Mouse (Mus musculus) retina, embryonic 14.5 days (tissue): ENCODE results near the gene Rap1gap2.
A peak's percentile ranks its signal among the peaks of the same experiment; 100 is the strongest.

Experiments used
- DNase-seq: peaks from one replicate; pipeline ENCODE4 v3.0.0-alpha.2; 2015; ENCODE audit warnings: low spot score

Rap1gap2 gene

GRCm38 (mm10) chr11:74502485-74502884 is 108.2 kb downstream of the Rap1gap2 start:
- DNase-seq: no peak

GRCm38 (mm10) chr11:74501989-74502388 is 108.7 kb downstream of the Rap1gap2 start:
- no peak for DNase-seq

GRCm38 (mm10) chr11:74501061-74501460 is 109.7 kb downstream of the Rap1gap2 start:
- DNase-seq: no peak

GRCm38 (mm10) chr11:74499521-74500099 is 111.1 kb downstream of the Rap1gap2 start:
- no peak for DNase-seq

- peak; percentile 35 for DNase-seq
Measured at GRCm38 (mm10) chr11:74499058-74499457, 111.7 kb downstream of the Rap1gap2 start.

- no peak for DNase-seq
Measured at GRCm38 (mm10) chr11:74496581-74496980, 114.1 kb downstream of the Rap1gap2 start.

- no peak for DNase-seq
Measured at GRCm38 (mm10) chr11:74493936-74494335, 116.8 kb downstream of the Rap1gap2 start.

GRCm38 (mm10) chr11:74493172-74493862 is 117.4 kb downstream of the Rap1gap2 start:
- DNase-seq: no peak

- no peak for DNase-seq
Measured at GRCm38 (mm10) chr11:74491130-74491529, 119.6 kb downstream of the Rap1gap2 start.

- DNase-seq: no peak
Measured at GRCm38 (mm10) chr11:74489239-74489638, 121.5 kb downstream of the Rap1gap2 start.

GRCm38 (mm10) chr11:74487952-74488351 is 122.8 kb downstream of the Rap1gap2 start:
- no peak for DNase-seq

- DNase-seq: no peak
Measured at GRCm38 (mm10) chr11:74485435-74486217, 125.1 kb downstream of the Rap1gap2 start.

GRCm38 (mm10) chr11:74483871-74484270 is 126.8 kb downstream of the Rap1gap2 start:
- DNase-seq: no peak

- DNase-seq: no peak
Measured at GRCm38 (mm10) chr11:74483153-74483817, 127.4 kb downstream of the Rap1gap2 start.

- DNase-seq: no peak
Measured at GRCm38 (mm10) chr11:74481797-74482196, 128.9 kb downstream of the Rap1gap2 start.

GRCm38 (mm10) chr11:74479715-74480289 is 130.9 kb downstream of the Rap1gap2 start:
- no peak for DNase-seq

GRCm38 (mm10) chr11:74478877-74479276 is 131.8 kb downstream of the Rap1gap2 start:
- DNase-seq: no peak

GRCm38 (mm10) chr11:74472671-74473070 is 138.0 kb downstream of the Rap1gap2 start:
- peak; percentile 9 for DNase-seq

- DNase-seq: peak; percentile 69
Measured at GRCm38 (mm10) chr11:74468195-74468594, 142.5 kb downstream of the Rap1gap2 start.

- peak; percentile 12 for DNase-seq
Measured at GRCm38 (mm10) chr11:74465712-74466111, 145.0 kb downstream of the Rap1gap2 start.

- DNase-seq: no peak
Measured at GRCm38 (mm10) chr11:74464181-74464977, 146.3 kb downstream of the Rap1gap2 start.
